Mouse (Mus musculus) c-Kit-positive CD71-negative TER-119-negative erythroid progenitor cells, embryonic 14.5 days (primary cell): ENCODE data around the gene Tmem175.

ENCODE experiments used
- DNase-seq: peaks from one replicate; pipeline ENCODE4 v3.0.0-alpha.2; 2013; ENCODE audit warnings: low read depth

Tmem175 gene

GRCm38 (mm10) chr5:108653341-108653740 lies 23.8 kb downstream of the Tmem175 start:
- DNase-seq: no peak

GRCm38 (mm10) chr5:108654444-108654990 lies 24.9 kb downstream of the Tmem175 start:
- DNase-seq: no peak

- DNase-seq: no peak
Observed at GRCm38 (mm10) chr5:108655381-108655780, 25.8 kb downstream of the Tmem175 start.

- no peak for DNase-seq
Observed at GRCm38 (mm10) chr5:108655891-108656650, 26.5 kb downstream of the Tmem175 start.

GRCm38 (mm10) chr5:108657406-108657805 lies 27.8 kb downstream of the Tmem175 start:
- DNase-seq: no peak

GRCm38 (mm10) chr5:108658611-108659010 lies 29.0 kb downstream of the Tmem175 start:
- DNase-seq: no peak

- no peak for DNase-seq
Observed at GRCm38 (mm10) chr5:108659698-108660631, 30.4 kb downstream of the Tmem175 start, which contains the start of gene Idua. Gene Idua, plus strand, starts transcription at chr5:108660331.

GRCm38 (mm10) chr5:108660632-108661268 lies 31.2 kb downstream of the Tmem175 start:
- peak; percentile 85 for DNase-seq

GRCm38 (mm10) chr5:108662772-108663171 lies 33.2 kb downstream of the Tmem175 start:
- DNase-seq: no peak

- DNase-seq: no peak
Observed at GRCm38 (mm10) chr5:108665066-108665465, 35.5 kb downstream of the Tmem175 start.

- no peak for DNase-seq
Observed at GRCm38 (mm10) chr5:108667370-108667769, 37.8 kb downstream of the Tmem175 start.

- DNase-seq: no peak
Observed at GRCm38 (mm10) chr5:108668387-108668932, 38.9 kb downstream of the Tmem175 start.

- DNase-seq: peak; percentile 75
Observed at GRCm38 (mm10) chr5:108668977-108669936, 39.7 kb downstream of the Tmem175 start, which contains the start of gene Dgkq. Gene Dgkq, minus strand, starts transcription at chr5:108669672.

- DNase-seq: no peak
Observed at GRCm38 (mm10) chr5:108669986-108670385, 40.4 kb downstream of the Tmem175 start.

GRCm38 (mm10) chr5:108670785-108671184 lies 41.2 kb downstream of the Tmem175 start:
- no peak for DNase-seq

- no peak for DNase-seq
Observed at GRCm38 (mm10) chr5:108671757-108672156, 42.2 kb downstream of the Tmem175 start.

- DNase-seq: no peak
Observed at GRCm38 (mm10) chr5:108674624-108675023, 45.1 kb downstream of the Tmem175 start.

- no peak for DNase-seq
Observed at GRCm38 (mm10) chr5:108675251-108675816, 45.8 kb downstream of the Tmem175 start, which contains the start of gene Slc26a1. Gene Slc26a1, minus strand, starts transcription at chr5:108675569.

- DNase-seq: no peak
Observed at GRCm38 (mm10) chr5:108676772-108677498, 47.4 kb downstream of the Tmem175 start.
